Mouse (Mus musculus) forebrain, embryonic 13.5 days (tissue): ENCODE measurements around the gene Pola1. TPM values are rescaled to one million over a fixed set of nuclear protein-coding genes. Genes with fewer than 3 reads are reported as not detected.

Experiments
- ATAC-seq: fragments of 200-750 bp; cut with Nextera tagmentation; 2 replicates; pipeline ENCODE4 v1.8.0; 2017
- H3K27ac ChIP-seq: fragments of 300-500 bp; sonication (generic); 2 replicates; pipeline ENCODE4 v1.5.1; 2015; ENCODE audit warnings: inconsistent platforms, mild to moderate bottlenecking, moderate library complexity
- H3K27me3 ChIP-seq: fragments of 300-500 bp; sonication (generic); 2 replicates; pipeline ENCODE4 v1.6.1; 2015; ENCODE audit warnings: mild to moderate bottlenecking, inconsistent platforms
- H3K36me3 ChIP-seq: fragments of 300-500 bp; sonication (generic); 2 replicates; pipeline ENCODE4 v1.6.1; 2015; ENCODE audit warnings: mild to moderate bottlenecking, inconsistent platforms; ENCODE audit not compliant: poor library complexity, severe bottlenecking
- H3K4me1 ChIP-seq: fragments of 300-500 bp; sonication (generic); 2 replicates; pipeline ENCODE4 v1.6.1; 2015; ENCODE audit warnings: inconsistent platforms
- H3K4me2 ChIP-seq: fragments of 300-500 bp; sonication (generic); 2 replicates; pipeline ENCODE4 v1.6.1; 2015; ENCODE audit warnings: inconsistent platforms, mild to moderate bottlenecking, moderate library complexity
- H3K4me3 ChIP-seq: fragments of 300-500 bp; sonication (generic); 2 replicates; pipeline ENCODE4 v1.5.1; 2015; ENCODE audit warnings: mild to moderate bottlenecking, inconsistent platforms
- H3K9ac ChIP-seq: fragments of 300-500 bp; sonication (generic); 2 replicates; pipeline ENCODE4 v1.6.1; 2015; ENCODE audit warnings: mild to moderate bottlenecking, inconsistent platforms
- H3K9me3 ChIP-seq: fragments of 300-500 bp; sonication (generic); replicated peaks from 2 replicates; pipeline ENCODE4 v1.6.1; 2016; ENCODE audit warnings: inconsistent platforms
- WGBS: fragments of 180-500 bp; shearing (Covaris S2); methylation state at CpG from one replicate; pipeline ENCODE4 v1.1.7; 2015; 5-methylcytosine and 5-hydroxymethylcytosine counted together
- polyA plus RNA-seq: library from polyadenylated mRNA; unstranded; fragments of >200 nt; fragmentation: Nextera tagmentation; extraction: Ambion mirVana; gene quantifications from 2 replicates; pipeline ENCODE4 v1.2.1, GENCODE M21; 2015

Gene Pola1
- polyA plus RNA-seq, result 15.0 and 16.4 TPM in 2 replicates

GRCm38 (mm10) chrX:93631657-93632449 lies at the start of gene Pola1:
Gene Pola1 (minus strand): TSS chrX:93632155.
- Histone ChIP-seq H3K9me3 (no peaks in the 10 kb centered on the region), H3K27ac (peak within 1 kb of the TSS; percentile 65), H3K27me3 (no peaks in the 10 kb centered on the region), H3K9ac (peak within 1 kb of the TSS; percentile 62), H3K4me1 (peaks cover 3% of the 10 kb centered on the region; the same call in 1 of the 2 replicates), H3K36me3 (no peaks in the 10 kb centered on the region), H3K4me2 (peak within 1 kb of the TSS; percentile 63), H3K4me3 (peak within 1 kb of the TSS; percentile 54)
- WGBS, result 21% methylated on average over 53 of the region's 53 CpGs
- peak; percentile 98 for ATAC-seq

- no peak for ATAC-seq
- Histone ChIP-seq H3K27me3 (no peaks in the 10 kb centered on the region), H3K9ac (peak overlapping the region; percentile 64; the same call in 1 of the 2 replicates), H3K4me2 (peak overlapping the region; percentile 58), H3K27ac (no peak overlapping the region), H3K36me3 (no peaks in the 10 kb centered on the region), H3K4me1 (no peaks in the 10 kb centered on the region), H3K9me3 (no peaks in the 10 kb centered on the region), H3K4me3 (peak overlapping the region; percentile 42)
- WGBS, result 61% methylated on average over 2 of the region's 2 CpGs
Observed at GRCm38 (mm10) chrX:93676228-93676627, 44.3 kb upstream of the Pola1 start.

GRCm38 (mm10) chrX:93674836-93675795 lies 43.2 kb upstream of the Pola1 start:
- Histone ChIP-seq H3K4me3 (peak overlapping the region; percentile 42), H3K27ac (peak overlapping the region; percentile 91), H3K9me3 (no peaks in the 10 kb centered on the region), H3K4me1 (no peaks in the 10 kb centered on the region), H3K27me3 (no peaks in the 10 kb centered on the region), H3K36me3 (no peaks in the 10 kb centered on the region), H3K4me2 (peak overlapping the region; percentile 58), H3K9ac (peak overlapping the region; percentile 64)
- ATAC-seq, result peak; percentile 99
- WGBS, result 17% methylated on average over 19 of the region's 19 CpGs

- H3K36me3 ChIP-seq, result no peaks in the 10 kb centered on the region
- H3K9ac ChIP-seq, result no peak overlapping the region
- peak overlapping the region; percentile 58 for H3K4me2 ChIP-seq
- no peaks in the 10 kb centered on the region for H3K27me3 ChIP-seq
- H3K4me3 ChIP-seq, result peak overlapping the region; percentile 42
- 59% methylated on average over 3 of the region's 3 CpGs for WGBS
- H3K9me3 ChIP-seq, result no peaks in the 10 kb centered on the region
- peak overlapping the region; percentile 91 for H3K27ac ChIP-seq
- H3K4me1 ChIP-seq, result no peaks in the 10 kb centered on the region
- peak; percentile 25 for ATAC-seq
Observed at GRCm38 (mm10) chrX:93674432-93674831, 42.5 kb upstream of the Pola1 start.

GRCm38 (mm10) chrX:93664787-93665186 lies 32.8 kb upstream of the Pola1 start:
- Histone ChIP-seq H3K36me3 (no peaks in the 10 kb centered on the region), H3K4me3 (no peak overlapping the region), H3K27me3 (no peaks in the 10 kb centered on the region), H3K4me2 (no peak overlapping the region), H3K9me3 (no peaks in the 10 kb centered on the region), H3K4me1 (no peaks in the 10 kb centered on the region), H3K9ac (no peak overlapping the region), H3K27ac (no peak overlapping the region)
- WGBS, result 92% methylated on average over 4 of the region's 4 CpGs
- ATAC-seq, result no peak

GRCm38 (mm10) chrX:93663919-93664586 lies 32.1 kb upstream of the Pola1 start:
- Histone ChIP-seq H3K27me3 (no peaks in the 10 kb centered on the region), H3K36me3 (no peaks in the 10 kb centered on the region), H3K27ac (no peak overlapping the region), H3K4me2 (no peak overlapping the region), H3K9me3 (no peaks in the 10 kb centered on the region), H3K9ac (no peak overlapping the region), H3K4me1 (no peaks in the 10 kb centered on the region), H3K4me3 (no peak overlapping the region)
- WGBS, result 90% methylated on average over 5 of the region's 5 CpGs
- no peak for ATAC-seq

- Histone ChIP-seq H3K36me3 (no peaks in the 10 kb centered on the region), H3K4me2 (no peak overlapping the region), H3K9me3 (no peaks in the 10 kb centered on the region), H3K27me3 (no peaks in the 10 kb centered on the region), H3K4me1 (no peaks in the 10 kb centered on the region), H3K27ac (no peak overlapping the region), H3K4me3 (no peak overlapping the region), H3K9ac (no peak overlapping the region)
- no peak for ATAC-seq
- WGBS, result 76% methylated on average over 5 of the region's 5 CpGs
Observed at GRCm38 (mm10) chrX:93655153-93655552, 23.2 kb upstream of the Pola1 start.

- ATAC-seq, result no peak
- H3K9ac ChIP-seq, result no peak within 1 kb of the TSS
- H3K9me3 ChIP-seq, result no peaks in the 10 kb centered on the region
- no peaks in the 10 kb centered on the region for H3K27me3 ChIP-seq
- H3K4me3 ChIP-seq, result no peak within 1 kb of the TSS
- H3K4me1 ChIP-seq, result no peaks in the 10 kb centered on the region
- H3K27ac ChIP-seq, result no peak within 1 kb of the TSS
- WGBS, result 15% methylated on average over 3 of the region's 3 CpGs
- H3K36me3 ChIP-seq, result no peaks in the 10 kb centered on the region
- H3K4me2 ChIP-seq, result no peak within 1 kb of the TSS
Observed at GRCm38 (mm10) chrX:93654218-93655002, 22.5 kb upstream of the Pola1 start, which contains the start of gene Pcyt1b. Gene Pcyt1b (plus strand): TSS chrX:93654863.

- Histone ChIP-seq H3K9me3 (no peaks in the 10 kb centered on the region), H3K27ac (no peak overlapping the region), H3K4me2 (no peak overlapping the region), H3K9ac (no peak overlapping the region), H3K36me3 (no peaks in the 10 kb centered on the region), H3K4me1 (no peaks in the 10 kb centered on the region), H3K4me3 (no peak overlapping the region), H3K27me3 (no peaks in the 10 kb centered on the region)
- no peak for ATAC-seq
- 99% methylated on average over 2 of the region's 2 CpGs for WGBS
Observed at GRCm38 (mm10) chrX:93650738-93651137, 18.8 kb upstream of the Pola1 start.

- H3K4me2 ChIP-seq, result no peak overlapping the region
- no peak overlapping the region for H3K9ac ChIP-seq
- H3K9me3 ChIP-seq, result no peaks in the 10 kb centered on the region
- H3K27ac ChIP-seq, result no peak overlapping the region
- no peak for ATAC-seq
- no peaks in the 10 kb centered on the region for H3K27me3 ChIP-seq
- no peak overlapping the region for H3K4me3 ChIP-seq
- no peaks in the 10 kb centered on the region for H3K4me1 ChIP-seq
- H3K36me3 ChIP-seq, result no peaks in the 10 kb centered on the region
Observed at GRCm38 (mm10) chrX:93644022-93644421, 12.1 kb upstream of the Pola1 start.

GRCm38 (mm10) chrX:93643600-93643999 lies 11.6 kb upstream of the Pola1 start:
- no peak overlapping the region for H3K9ac ChIP-seq
- WGBS, result 92% methylated on average over 3 of the region's 3 CpGs
- ATAC-seq, result no peak

More at GRCm38 (mm10) chrX:93643600-93643999, 11.6 kb upstream of the Pola1 start:
- no peak overlapping the region for H3K4me2 ChIP-seq
- H3K36me3 ChIP-seq, result no peaks in the 10 kb centered on the region
- H3K27me3 ChIP-seq, result no peaks in the 10 kb centered on the region
- no peak overlapping the region for H3K27ac ChIP-seq
- H3K4me1 ChIP-seq, result no peaks in the 10 kb centered on the region
- no peaks in the 10 kb centered on the region for H3K9me3 ChIP-seq
- H3K4me3 ChIP-seq, result no peak overlapping the region
